Mouse (Mus musculus) embryonic facial prominence, embryonic 11.5 days (tissue): ENCODE data around the gene Dnajc28. TPM values are rescaled to one million over a fixed set of nuclear protein-coding genes. Genes with fewer than 3 reads are reported as not detected.

Source experiments
- ATAC-seq: fragments of 200-750 bp; cut with Nextera tagmentation; replicated peaks from 2 replicates; pipeline ENCODE4 v1.8.0; 2017; ENCODE audit warnings: low read depth; ENCODE audit not compliant: insufficient number of reproducible peaks, low FRiP score, low TSS enrichment
- DNase-seq: peaks from one replicate; pipeline ENCODE4 v3.0.0-alpha.2; 2015; ENCODE audit warnings: low spot score
- H3K27ac ChIP-seq: fragments of 300-500 bp; sonication (generic); replicated peaks from 2 replicates; pipeline ENCODE4 v1.5.1; 2014; ENCODE audit warnings: mild to moderate bottlenecking, low read depth, low read length, control low read depth
- H3K27me3 ChIP-seq: fragments of 300-500 bp; sonication (generic); 2 replicates; pipeline ENCODE4 v1.6.1; 2014; ENCODE audit warnings: mild to moderate bottlenecking, low read length, moderate library complexity, mixed read lengths; ENCODE audit not compliant: control insufficient read depth, insufficient read depth
- H3K36me3 ChIP-seq: fragments of 300-500 bp; sonication (generic); replicated peaks from 2 replicates; pipeline ENCODE4 v1.6.1; 2014; ENCODE audit warnings: low read depth, mild to moderate bottlenecking, low read length, moderate library complexity, mixed read lengths; ENCODE audit not compliant: control insufficient read depth, insufficient read depth
- H3K4me1 ChIP-seq: fragments of 300-500 bp; sonication (generic); 2 replicates; pipeline ENCODE4 v1.6.1; 2014; ENCODE audit warnings: low read length, mixed read lengths; ENCODE audit not compliant: control insufficient read depth, insufficient read depth
- H3K4me2 ChIP-seq: fragments of 300-500 bp; sonication (generic); 2 replicates; pipeline ENCODE4 v1.6.1; 2014; ENCODE audit warnings: low read depth, mild to moderate bottlenecking, control low read depth, low read length, moderate library complexity
- H3K4me3 ChIP-seq: fragments of 300-500 bp; sonication (generic); 2 replicates; pipeline ENCODE4 v1.5.1; 2014; ENCODE audit warnings: low read depth, low read length, control low read depth
- H3K9ac ChIP-seq: fragments of 300-500 bp; sonication (generic); replicated peaks from 2 replicates; pipeline ENCODE4 v1.6.1; 2014; ENCODE audit warnings: mild to moderate bottlenecking, control low read depth, low read length
- H3K9me3 ChIP-seq: fragments of 300-500 bp; sonication (generic); replicated peaks from 2 replicates; pipeline ENCODE4 v1.6.1; 2016; ENCODE audit warnings: mild to moderate bottlenecking, low read length, inconsistent platforms, mixed read lengths; ENCODE audit not compliant: control insufficient read depth
- WGBS: fragments of 180-500 bp; shearing (Covaris S2); extraction: QIAGEN DNeasy Blood & Tissue Kit; methylation state at CpG from one replicate; pipeline ENCODE4 v1.1.7; 2014; 5-methylcytosine and 5-hydroxymethylcytosine counted together
- polyA plus RNA-seq: library from polyadenylated mRNA; unstranded; fragments of >200 nt; fragmentation: Nextera tagmentation; extraction: Ambion mirVana; gene quantifications from 2 replicates; pipeline ENCODE4 v1.2.1, GENCODE M21; 2014

The Dnajc28 gene
- polyA plus RNA-seq, 1 experiment from 2014 or later, result 4.7 TPM

GRCm38 (mm10) chr16:91597672-91598010, 21.2 kb downstream of the Dnajc28 start, which contains the start of gene Tmem50b:
TSS of gene Tmem50b (minus strand) at chr16:91597800.
- Histone ChIP-seq H3K36me3 (no peaks in the 10 kb centered on the region), H3K9me3 (no peaks in the 10 kb centered on the region), H3K4me1 (peaks cover 4% of the 10 kb centered on the region; the same call in 1 of the 2 replicates), H3K27me3 (no peaks in the 10 kb centered on the region), H3K4me3 (peak within 1 kb of the TSS; percentile 73), H3K4me2 (peak within 1 kb of the TSS; percentile 92), H3K27ac (0 out of 2 replicates have a peak within 1 kb of the TSS, but pooled peaks have one; percentile 28), H3K9ac (peak within 1 kb of the TSS; percentile 74)
- DNase-seq, result peak; percentile 98
- ATAC-seq, result peak; percentile 99
- under 1% methylated on average over 34 of the region's 34 CpGs for WGBS

GRCm38 (mm10) chr16:91596779-91597671, 21.8 kb downstream of the Dnajc28 start:
- 0 out of 2 replicates have a peak overlapping the region, but pooled peaks have one; percentile 28 for H3K27ac ChIP-seq
- H3K4me1 ChIP-seq, result peaks cover 4% of the 10 kb centered on the region; the same call in 1 of the 2 replicates
- WGBS, result under 1% methylated on average over 75 of the region's 75 CpGs
- no peaks in the 10 kb centered on the region for H3K9me3 ChIP-seq
- peak overlapping the region; percentile 92 for H3K4me2 ChIP-seq
- peak overlapping the region; percentile 73 for H3K4me3 ChIP-seq
- H3K9ac ChIP-seq, result peak overlapping the region; percentile 74
- H3K36me3 ChIP-seq, result no peaks in the 10 kb centered on the region
- H3K27me3 ChIP-seq, result no peaks in the 10 kb centered on the region
- no peak; the same call in 1 of the 2 replicates for ATAC-seq
- peak; percentile 41 for DNase-seq

- 16% methylated on average over 9 of the region's 9 CpGs for WGBS
These were observed 22.4 kb downstream of the Dnajc28 start for GRCm38 (mm10) chr16:91596397-91596778.

GRCm38 (mm10) chr16:91595076-91595475, 23.8 kb downstream of the Dnajc28 start:
- Histone ChIP-seq H3K27ac (no peak overlapping the region), H3K4me1 (peaks cover 4% of the 10 kb centered on the region; the same call in 1 of the 2 replicates), H3K36me3 (no peaks in the 10 kb centered on the region), H3K27me3 (no peaks in the 10 kb centered on the region), H3K4me2 (no peak overlapping the region), H3K9ac (no peak overlapping the region), H3K4me3 (no peak overlapping the region), H3K9me3 (no peaks in the 10 kb centered on the region)
- ATAC-seq, result no peak
- 72% methylated on average over 6 of the region's 6 CpGs for WGBS
- no peak for DNase-seq

More at GRCm38 (mm10) chr16:91596397-91596778, 22.4 kb downstream of the Dnajc28 start:
- Histone ChIP-seq H3K4me2 (peak overlapping the region; percentile 92), H3K4me3 (peak overlapping the region; percentile 73), H3K9me3 (no peaks in the 10 kb centered on the region), H3K27ac (no peak overlapping the region), H3K36me3 (no peaks in the 10 kb centered on the region), H3K27me3 (no peaks in the 10 kb centered on the region), H3K9ac (no peak overlapping the region; the same call in 1 of the 2 replicates), H3K4me1 (peaks cover 4% of the 10 kb centered on the region; the same call in 1 of the 2 replicates)
- ATAC-seq, result no peak
- no peak for DNase-seq

GRCm38 (mm10) chr16:91593262-91593661, 25.6 kb downstream of the Dnajc28 start:
- no peak overlapping the region for H3K4me3 ChIP-seq
- no peak overlapping the region for H3K27ac ChIP-seq
- DNase-seq, result no peak
- no peak for ATAC-seq
- H3K9me3 ChIP-seq, result no peaks in the 10 kb centered on the region
- H3K36me3 ChIP-seq, result no peaks in the 10 kb centered on the region
- H3K4me1 ChIP-seq, result peaks cover 4% of the 10 kb centered on the region; the same call in 1 of the 2 replicates
- H3K4me2 ChIP-seq, result no peak overlapping the region
- no peaks in the 10 kb centered on the region for H3K27me3 ChIP-seq
- H3K9ac ChIP-seq, result no peak overlapping the region
- 83% methylated on average over 3 of the region's 3 CpGs for WGBS

GRCm38 (mm10) chr16:91592162-91592561, 26.7 kb downstream of the Dnajc28 start:
- H3K4me1 ChIP-seq, result peaks cover 4% of the 10 kb centered on the region; the same call in 1 of the 2 replicates
- 65% methylated on average over 8 of the region's 8 CpGs for WGBS
- no peak for ATAC-seq

GRCm38 (mm10) chr16:91588703-91589102, 30.1 kb downstream of the Dnajc28 start:
- ATAC-seq, result no peak
- WGBS, result 82% methylated on average over 3 of the region's 3 CpGs

More at GRCm38 (mm10) chr16:91592162-91592561, 26.7 kb downstream of the Dnajc28 start:
- Histone ChIP-seq H3K4me2 (no peak overlapping the region), H3K9ac (no peak overlapping the region), H3K27me3 (no peaks in the 10 kb centered on the region), H3K9me3 (no peaks in the 10 kb centered on the region), H3K36me3 (no peaks in the 10 kb centered on the region), H3K27ac (no peak overlapping the region), H3K4me3 (no peak overlapping the region)
- DNase-seq, result no peak

More at GRCm38 (mm10) chr16:91588703-91589102, 30.1 kb downstream of the Dnajc28 start:
- H3K4me1 ChIP-seq, result no peaks in the 10 kb centered on the region
- no peaks in the 10 kb centered on the region for H3K9me3 ChIP-seq
- H3K9ac ChIP-seq, result no peak overlapping the region
- no peak overlapping the region for H3K4me2 ChIP-seq
- DNase-seq, result no peak
- H3K27ac ChIP-seq, result no peak overlapping the region
- no peaks in the 10 kb centered on the region; the same call in 1 of the 2 replicates for H3K36me3 ChIP-seq
- H3K27me3 ChIP-seq, result no peaks in the 10 kb centered on the region
- no peak overlapping the region for H3K4me3 ChIP-seq
